Mouse (Mus musculus) testis, adult 2 months (tissue): ENCODE measurements around the gene Dock1. TPM values are rescaled to one million over a fixed set of nuclear protein-coding genes. Genes with fewer than 3 reads are reported as not detected.
A peak's percentile ranks its signal among the peaks of the same experiment; 100 is the strongest.

Experiments
- H3K27ac ChIP-seq: fragments of 200-500 bp; 2 replicates; pipeline ENCODE4 v1.5.1; 2012; ENCODE audit warnings: low read depth, low read length; ENCODE audit not compliant: control insufficient read depth, insufficient read depth
- H3K27me3 ChIP-seq: fragments of 200-500 bp; 2 replicates; pipeline ENCODE4 v1.6.1; 2012; ENCODE audit warnings: mild to moderate bottlenecking, low read length, moderate library complexity; ENCODE audit not compliant: control insufficient read depth, insufficient read depth
- H3K36me3 ChIP-seq: fragments of 200-500 bp; 2 replicates; pipeline ENCODE4 v1.6.1; 2012; ENCODE audit warnings: mild to moderate bottlenecking, low read length; ENCODE audit not compliant: control insufficient read depth, insufficient read depth
- H3K4me1 ChIP-seq: fragments of 200-500 bp; 2 replicates; pipeline ENCODE4 v1.6.1; 2012; ENCODE audit warnings: low read length; ENCODE audit not compliant: control insufficient read depth, insufficient read depth
- H3K4me3 ChIP-seq: fragments of 200-500 bp; 2 replicates; pipeline ENCODE4 v1.5.1; 2012; ENCODE audit warnings: low read depth, mild to moderate bottlenecking, low read length, moderate library complexity, mixed read lengths; ENCODE audit not compliant: control insufficient read depth
- CTCF ChIP-seq: fragments of 200-500 bp; IDR thresholded peaks from 2 replicates; pipeline ENCODE4 v1.5.1; 2012; ENCODE audit warnings: low read depth, mild to moderate bottlenecking, inconsistent platforms, low read length, moderate library complexity; ENCODE audit not compliant: control insufficient read depth, insufficient read depth, insufficient replicate concordance
- POLR2A ChIP-seq: fragments of 200-500 bp; IDR thresholded peaks from 2 replicates; pipeline ENCODE4 v1.6.1; 2012; ENCODE audit warnings: low read depth, mild to moderate bottlenecking, inconsistent platforms, low read length, moderate library complexity; ENCODE audit not compliant: control insufficient read depth
- polyA plus RNA-seq: library from polyadenylated mRNA; depleted of rRNA; stranded (reverse); fragments of >200 nt; gene quantifications from 2 replicates; pipeline ENCODE4 v1.2.3, GENCODE M21; 2012

Gene Dock1
- polyA plus RNA-seq, 1 experiment = 2.2 TPM

GRCm38 (mm10) chr7:134696126-134696979 is 25.9 kb downstream of the Dock1 start:
- H3K4me1 ChIP-seq = no peaks in the 10 kb centered on the region
- no peak for TF ChIP-seq POLR2A
- TF ChIP-seq CTCF = no peak
- H3K4me3 ChIP-seq = no peak overlapping the region
- H3K27me3 ChIP-seq = no peaks in the 10 kb centered on the region
- no peak overlapping the region for H3K27ac ChIP-seq
- H3K36me3 ChIP-seq = no peaks in the 10 kb centered on the region

- Histone ChIP-seq H3K4me3 (no peak overlapping the region), H3K27ac (peak overlapping the region; percentile 36), H3K4me1 (no peaks in the 10 kb centered on the region), H3K36me3 (no peaks in the 10 kb centered on the region), H3K27me3 (no peaks in the 10 kb centered on the region)
- TF ChIP-seq POLR2A (no peak), CTCF (no peak)
Observed at GRCm38 (mm10) chr7:134697479-134697878, 27.0 kb downstream of the Dock1 start.

GRCm38 (mm10) chr7:134698246-134698645 is 27.8 kb downstream of the Dock1 start:
- Histone ChIP-seq H3K4me3 (no peak overlapping the region), H3K4me1 (no peaks in the 10 kb centered on the region), H3K27ac (no peak overlapping the region), H3K36me3 (no peaks in the 10 kb centered on the region), H3K27me3 (no peaks in the 10 kb centered on the region)
- TF ChIP-seq CTCF (no peak), POLR2A (no peak)

- Histone ChIP-seq H3K4me1 (no peaks in the 10 kb centered on the region), H3K4me3 (no peak overlapping the region), H3K36me3 (no peaks in the 10 kb centered on the region), H3K27ac (no peak overlapping the region), H3K27me3 (no peaks in the 10 kb centered on the region)
- TF ChIP-seq POLR2A (no peak), CTCF (no peak)
Observed at GRCm38 (mm10) chr7:134700001-134700400, 29.5 kb downstream of the Dock1 start.

GRCm38 (mm10) chr7:134702481-134702880 is 32.0 kb downstream of the Dock1 start:
- no peak for TF ChIP-seq CTCF
- TF ChIP-seq POLR2A = no peak
- Histone ChIP-seq H3K27me3 (no peaks in the 10 kb centered on the region), H3K27ac (no peak overlapping the region), H3K4me1 (no peaks in the 10 kb centered on the region), H3K4me3 (no peak overlapping the region; the same call in 1 of the 2 replicates), H3K36me3 (no peaks in the 10 kb centered on the region)

GRCm38 (mm10) chr7:134703704-134704103 is 33.2 kb downstream of the Dock1 start:
- no peaks in the 10 kb centered on the region for H3K27me3 ChIP-seq
- H3K36me3 ChIP-seq = no peaks in the 10 kb centered on the region
- H3K4me3 ChIP-seq = no peak overlapping the region
- TF ChIP-seq POLR2A (no peak), CTCF (no peak)
- H3K27ac ChIP-seq = no peak overlapping the region
- H3K4me1 ChIP-seq = no peaks in the 10 kb centered on the region

GRCm38 (mm10) chr7:134709226-134709853 is 38.9 kb downstream of the Dock1 start:
- Histone ChIP-seq H3K4me1 (no peaks in the 10 kb centered on the region), H3K27ac (no peak overlapping the region), H3K4me3 (no peak overlapping the region), H3K27me3 (no peaks in the 10 kb centered on the region), H3K36me3 (no peaks in the 10 kb centered on the region)
- TF ChIP-seq POLR2A (no peak), CTCF (no peak)

GRCm38 (mm10) chr7:134711576-134711975 is 41.1 kb downstream of the Dock1 start:
- H3K27ac ChIP-seq = no peak overlapping the region
- H3K36me3 ChIP-seq = no peaks in the 10 kb centered on the region
- no peak for TF ChIP-seq POLR2A
- no peak for TF ChIP-seq CTCF
- no peak overlapping the region for H3K4me3 ChIP-seq
- H3K4me1 ChIP-seq = no peaks in the 10 kb centered on the region
- H3K27me3 ChIP-seq = no peaks in the 10 kb centered on the region
